9 mouse cellular contexts compared by ENCODE assay signal in the genomic region with DNA sequence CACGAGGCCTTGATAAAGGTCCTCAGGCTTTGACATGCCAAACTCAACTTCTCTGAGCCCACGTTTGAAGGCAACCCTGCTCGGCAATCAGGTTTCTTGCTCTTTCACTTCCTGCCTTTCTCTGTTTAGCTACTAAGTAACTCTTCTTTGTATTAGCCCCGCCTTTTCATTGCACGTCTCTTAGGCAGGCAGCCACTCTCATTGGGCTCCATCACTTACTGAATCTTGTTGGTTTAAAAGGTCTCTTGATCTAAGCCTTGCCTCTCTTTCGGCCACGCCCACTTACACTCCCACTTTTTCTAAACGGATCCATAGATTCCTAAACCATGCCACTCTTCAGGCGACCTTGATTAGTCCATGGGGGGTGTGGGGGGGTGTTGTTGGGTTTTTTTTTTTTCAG. TPM values are rescaled to one million over a fixed set of nuclear protein-coding genes. Genes with fewer than 3 reads are reported as not detected.
DNase-seq lines count a peak whose midpoint lies in the region; ATAC-seq and TF ChIP-seq lines count a peak whose summit lies in the region.
"Had no signal": no experiment of that assay in that cellular context is flagged by ENCODE, and none has a peak within 500 bp of the region (broad histone marks: within the 10 kb centered on the region; RNA-seq: fewer than 3 reads in every experiment).

No protein-coding gene starts in this region.

- peaks cover 17% of the 10 kb centered on the region for H3K4me1 ChIP-seq in heart, embryonic 13.5 days
- H3K4me1 ChIP-seq in ES-E14 (ENCODE audit: control insufficient read depth in 2 of 2, insufficient read depth in 2 of 2, low read length in 2 of 2, poor library complexity in 1 of 2): peaks cover 0 to 12% of the 10 kb centered on the region in 2 experiments; a peak in 1 of 4 replicates
- peaks cover 31% of the 10 kb centered on the region for H3K4me1 ChIP-seq in hindbrain, embryonic 10.5 days (replicated peaks)
- peaks cover 37% of the 10 kb centered on the region for H3K4me1 ChIP-seq in midbrain, embryonic 12.5 days

- no peak overlapping the region for H3K27ac ChIP-seq in heart, embryonic 13.5 days (replicated peaks)
- H3K27ac ChIP-seq in ES-E14 (ENCODE audit: insufficient read depth, low read depth, low read length, poor library complexity, severe bottlenecking): no peak overlapping the region
- no peak overlapping the region for H3K27ac ChIP-seq in hindbrain, embryonic 10.5 days
- H3K27ac ChIP-seq in midbrain, embryonic 12.5 days (replicated peaks): peak overlapping the region; percentile 98

- no peaks in the 10 kb centered on the region for H3K36me3 ChIP-seq in heart, embryonic 13.5 days
- H3K36me3 ChIP-seq in ES-E14 (ENCODE audit: control insufficient read depth, insufficient read depth, low read length, poor library complexity, severe bottlenecking): peaks cover 28% of the 10 kb centered on the region
- H3K36me3 ChIP-seq in hindbrain, embryonic 10.5 days: peaks cover 45% of the 10 kb centered on the region
- peaks cover 45% of the 10 kb centered on the region for H3K36me3 ChIP-seq in midbrain, embryonic 12.5 days

- no peaks in the 10 kb centered on the region for H3K9me3 ChIP-seq in heart, embryonic 13.5 days
- no peaks in the 10 kb centered on the region for H3K9me3 ChIP-seq in ES-E14 (ENCODE audit: control insufficient read depth, insufficient read depth, low read depth, low read length)
- peaks cover 21% of the 10 kb centered on the region; the same call in 1 of the 2 replicates for H3K9me3 ChIP-seq in hindbrain, embryonic 10.5 days
- H3K9me3 ChIP-seq in midbrain, embryonic 12.5 days: 0 out of 2 replicates have a peak, but pooled peaks cover 7% of the 10 kb centered on the region

- no peak for ATAC-seq in heart, embryonic 13.5 days (ENCODE audit: extremely low read depth, insufficient number of reproducible peaks, low FRiP score, low TSS enrichment)
- ATAC-seq in midbrain, embryonic 12.5 days (ENCODE audit: low FRiP score, low read depth): no peak

- peaks cover 75% of the 10 kb centered on the region for H3K27me3 ChIP-seq in heart, embryonic 13.5 days (replicated peaks)
- peaks cover 73% of the 10 kb centered on the region for H3K27me3 ChIP-seq in hindbrain, embryonic 10.5 days (ENCODE audit: insufficient read depth, poor library complexity, severe bottlenecking)
- H3K27me3 ChIP-seq in midbrain, embryonic 12.5 days: no peaks in the 10 kb centered on the region

- no peak overlapping the region for H3K9ac ChIP-seq in heart, embryonic 13.5 days
- H3K9ac ChIP-seq in ES-E14 (ENCODE audit: insufficient read depth, low read depth, low read length, poor library complexity, severe bottlenecking): no peak overlapping the region
- no peak overlapping the region for H3K9ac ChIP-seq in midbrain, embryonic 12.5 days (replicated peaks)

- DNase-seq in heart, adult 11 months: no peak
- no peak for DNase-seq in ES-E14 (ENCODE audit: low read depth, low spot score)
- no peak for DNase-seq in hindbrain, embryonic 10.5 days (ENCODE audit: low spot score)
- no peak for DNase-seq in thymus, postnatal 0 days (ENCODE audit: low spot score)
- no peak for DNase-seq in ovary, postnatal 14 days (ENCODE audit: low spot score)
- no peak for DNase-seq in cerebellum, adult 9-11 months

- in situ Hi-C loops in ES-E14 (cut with MboI; ENCODE audit: low sequenced_read_pairs in 2 of 2, unreplicated experiment in 2 of 2): no loop called here

- H3K4me3 ChIP-seq in heart, embryonic 13.5 days: peak overlapping the region; percentile 66; the same call in 1 of the 2 replicates
- peak overlapping the region; percentile 56 to 74; a peak in 3 of 4 replicates for H3K4me3 ChIP-seq in ES-E14 (ENCODE audit: insufficient read depth in 1 of 2, low read depth in 1 of 2, low read length in 2 of 2, poor library complexity in 1 of 2, severe bottlenecking in 1 of 2)
- H3K4me3 ChIP-seq in hindbrain, embryonic 10.5 days: peak overlapping the region; percentile 79
- H3K4me3 ChIP-seq in midbrain, embryonic 12.5 days: peak overlapping the region; percentile 89

- 17% methylated on average over 9 of the region's 9 CpGs for whole genome bisulfite sequencing in heart, embryonic 13.5 days
- WGBS in hindbrain, embryonic 10.5 days: 23% methylated on average over 9 of the region's 9 CpGs
- WGBS in midbrain, embryonic 12.5 days: 18% methylated on average over 9 of the region's 9 CpGs

- peak overlapping the region; percentile 84 for H3K4me2 ChIP-seq in heart, embryonic 13.5 days
- H3K4me2 ChIP-seq in midbrain, embryonic 12.5 days (replicated peaks): peak overlapping the region; percentile 79

TF ChIP-seq in ES-E14, 5 proteins besides CTCF, POLR2A, EP300 and RAD21:
- TF ChIP-seq HCFC1 (IDR thresholded peaks at IDR 0.05; ENCODE audit: borderline replicate concordance, insufficient read depth, low read length): no peak
- TF ChIP-seq ZC3H11A (IDR thresholded peaks at IDR 0.05; ENCODE audit: borderline replicate concordance, low read depth, low read length): no peak
- TF ChIP-seq CHD2 (IDR thresholded peaks at IDR 0.05; ENCODE audit: low read depth, low read length): no peak
- TF ChIP-seq ZNF384 (IDR thresholded peaks at IDR 0.05; ENCODE audit: low read depth, low read length): no peak
- no peak for TF ChIP-seq MAFK (IDR thresholded peaks at IDR 0.05; ENCODE audit: insufficient read depth, low read depth, low read length)

RNA-seq across cellular contexts. Expression of a gene that starts 1.6 kb away (rescaled TPM):
- polyA plus RNA-seq in heart, embryonic 13.5 days (2015; fragmentation: Nextera tagmentation; extraction: Ambion mirVana): 26.8 and 29.5 TPM in 2 replicates
- total RNA-seq in ES-E14 (2012; rRNA removed): 36.9 and 63.7 TPM in 2 replicates
- 69.7 and 184 TPM in 2 replicates for polyA plus RNA-seq in hindbrain, embryonic 10.5 days (2016; fragmentation: Nextera tagmentation; extraction: Ambion mirVana)
- 301 and 324 TPM in 2 replicates for polyA plus RNA-seq in midbrain, embryonic 12.5 days (2016; fragmentation: Nextera tagmentation; extraction: Ambion mirVana)
- polyA plus RNA-seq in thymus, postnatal 0 days (2015; fragmentation: Nextera tagmentation; extraction: Ambion mirVana): 1.3 and 2.8 TPM in 2 replicates
- total RNA-seq: common myeloid progenitor, adult 5-6 weeks had no signal

RNA-seq across cellular contexts. Expression of a gene that starts 13.8 kb away (rescaled TPM):
- polyA plus RNA-seq in heart, embryonic 13.5 days (2015; fragmentation: Nextera tagmentation; extraction: Ambion mirVana): 0.45 and 0.49 TPM in 2 replicates
- total RNA-seq in ES-E14 (2012; rRNA removed): 10.7 and 29.8 TPM in 2 replicates
- 11.8 and 35.0 TPM in 2 replicates for polyA plus RNA-seq in hindbrain, embryonic 10.5 days (2016; fragmentation: Nextera tagmentation; extraction: Ambion mirVana)
- 1.6 and 4.7 TPM in 2 replicates for polyA plus RNA-seq in midbrain, embryonic 12.5 days (2016; fragmentation: Nextera tagmentation; extraction: Ambion mirVana)
- polyA plus RNA-seq in thymus, postnatal 0 days (2015; fragmentation: Nextera tagmentation; extraction: Ambion mirVana): 0.10 and 0.17 TPM in 2 replicates
- total RNA-seq: common myeloid progenitor, adult 5-6 weeks had no signal

RNA-seq across cellular contexts. Expression of a gene that starts 14.4 kb away (rescaled TPM):
- 0.12 TPM in 1 of 2 replicates, not detected in the other for polyA plus RNA-seq in heart, embryonic 13.5 days (2015; fragmentation: Nextera tagmentation; extraction: Ambion mirVana)
- 45.7 and 72.5 TPM in 2 replicates for total RNA-seq in ES-E14 (2012; rRNA removed)
- 1.7 and 4.2 TPM in 2 replicates for polyA plus RNA-seq in hindbrain, embryonic 10.5 days (2016; fragmentation: Nextera tagmentation; extraction: Ambion mirVana)
- polyA plus RNA-seq in midbrain, embryonic 12.5 days (2016; fragmentation: Nextera tagmentation; extraction: Ambion mirVana): 0.58 and 1.1 TPM in 2 replicates
- 0.29 and 0.46 TPM in 2 replicates for polyA plus RNA-seq in thymus, postnatal 0 days (2015; fragmentation: Nextera tagmentation; extraction: Ambion mirVana)

RNA-seq across cellular contexts. Expression of a gene that starts 22.2 kb away (rescaled TPM):
- polyA plus RNA-seq in heart, embryonic 13.5 days (2015; fragmentation: Nextera tagmentation; extraction: Ambion mirVana): 1.2 and 1.4 TPM in 2 replicates
- 4.2 and 8.2 TPM in 2 replicates for total RNA-seq in ES-E14 (2012; rRNA removed)
- polyA plus RNA-seq in hindbrain, embryonic 10.5 days (2016; fragmentation: Nextera tagmentation; extraction: Ambion mirVana): 1.5 and 1.7 TPM in 2 replicates
- 1.4 TPM in 2 replicates for polyA plus RNA-seq in midbrain, embryonic 12.5 days (2016; fragmentation: Nextera tagmentation; extraction: Ambion mirVana)
- polyA plus RNA-seq in thymus, postnatal 0 days (2015; fragmentation: Nextera tagmentation; extraction: Ambion mirVana): 20.2 and 20.3 TPM in 2 replicates

RNA-seq across cellular contexts. Expression of a gene that starts 24.0 kb away (rescaled TPM):
- polyA plus RNA-seq in heart, embryonic 13.5 days (2015; fragmentation: Nextera tagmentation; extraction: Ambion mirVana): 0.66 and 0.90 TPM in 2 replicates
- not detected in 2 replicates for total RNA-seq in ES-E14 (2012; rRNA removed)
- 0.55 and 0.57 TPM in 2 replicates for polyA plus RNA-seq in hindbrain, embryonic 10.5 days (2016; fragmentation: Nextera tagmentation; extraction: Ambion mirVana)
- polyA plus RNA-seq in midbrain, embryonic 12.5 days (2016; fragmentation: Nextera tagmentation; extraction: Ambion mirVana): not detected in 2 replicates
- polyA plus RNA-seq in thymus, postnatal 0 days (2015; fragmentation: Nextera tagmentation; extraction: Ambion mirVana): 110 and 139 TPM in 2 replicates
